Mouse (Mus musculus): ENCODE data around the gene Olfr986. TPM values are rescaled to one million over a fixed set of nuclear protein-coding genes. Genes with fewer than 3 reads are reported as not detected.

The Olfr986 gene
- polyA plus RNA-seq, 1 experiment from 2014 or later, result not detected

DNA sequence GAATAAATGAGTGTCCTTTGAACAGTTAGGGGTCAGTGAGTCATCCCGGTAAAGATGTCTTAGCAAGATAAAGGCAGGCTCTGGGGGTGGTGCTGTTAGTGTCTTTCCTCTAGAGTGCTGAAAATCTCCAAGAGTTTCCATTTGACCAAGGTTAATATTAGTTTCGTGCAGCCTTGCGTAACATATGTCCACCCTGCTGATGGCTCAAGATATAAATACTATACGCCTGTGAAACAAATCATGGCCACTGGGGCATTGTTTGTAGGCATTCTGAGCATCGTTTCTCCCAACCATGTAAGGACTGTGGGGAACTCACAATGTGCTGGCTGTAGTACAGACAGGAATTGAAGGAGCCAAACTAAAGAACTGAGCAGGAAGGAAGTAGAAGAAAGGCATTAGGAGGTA lies 25.8 kb downstream of the Olfr986 start:
- H3K27me3 ChIP-seq, result no peaks in the 10 kb centered on the region
- no peak overlapping the region for H3K4me3 ChIP-seq (replicated peaks)
- no peak overlapping the region for H3K4me2 ChIP-seq
- 68% methylated on average over 5 of the region's 5 CpGs for WGBS
- no peak for ATAC-seq (replicated peaks; ENCODE audit: low FRiP score)
- no peak overlapping the region for H3K27ac ChIP-seq
- H3K9ac ChIP-seq, result no peak overlapping the region
- H3K4me1 ChIP-seq, result no peaks in the 10 kb centered on the region
- H3K36me3 ChIP-seq, result peaks cover 45% of the 10 kb centered on the region
- H3K9me3 ChIP-seq (replicated peaks), result no peaks in the 10 kb centered on the region

DNA sequence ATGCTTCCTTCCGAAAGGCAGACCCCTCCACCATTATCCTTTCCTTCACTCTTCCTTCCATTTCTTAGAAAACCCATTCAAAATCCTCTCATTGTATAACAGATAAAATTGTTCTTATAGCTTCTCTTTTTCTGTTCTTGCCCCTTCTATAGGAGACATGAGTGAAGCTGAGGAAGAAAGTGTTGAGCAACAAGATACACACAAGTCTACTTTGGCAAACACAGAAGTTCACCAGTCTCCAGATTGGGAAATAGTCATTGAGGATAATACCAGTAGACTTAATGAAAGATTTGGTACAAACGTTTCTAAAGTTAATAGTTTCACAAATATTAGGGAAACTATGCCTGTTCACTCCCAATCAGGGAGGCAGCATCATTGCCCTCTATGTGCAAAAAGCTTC lies 30.0 kb downstream of the Olfr986 start:
- ATAC-seq (replicated peaks; ENCODE audit: low FRiP score), result no peak
- Histone ChIP-seq H3K4me3 (replicated peaks) (no peak overlapping the region), H3K36me3 (peaks cover 71% of the 10 kb centered on the region), H3K9me3 (replicated peaks) (no peaks in the 10 kb centered on the region), H3K4me1 (no peaks in the 10 kb centered on the region), H3K9ac (no peak overlapping the region), H3K27me3 (no peaks in the 10 kb centered on the region), H3K4me2 (no peak overlapping the region), H3K27ac (no peak overlapping the region)
- WGBS, result 93% methylated on average over 2 of the region's 2 CpGs

- H3K9me3 ChIP-seq (replicated peaks), result no peaks in the 10 kb centered on the region
- ATAC-seq (replicated peaks; ENCODE audit: low FRiP score), result no peak
- H3K4me3 ChIP-seq (replicated peaks), result no peak overlapping the region
- no peak overlapping the region for H3K9ac ChIP-seq
- no peaks in the 10 kb centered on the region for H3K27me3 ChIP-seq
- WGBS, result 93% methylated on average over 5 of the region's 5 CpGs
- no peaks in the 10 kb centered on the region for H3K4me1 ChIP-seq
- no peak overlapping the region for H3K4me2 ChIP-seq
- peaks cover 50% of the 10 kb centered on the region for H3K36me3 ChIP-seq
- H3K27ac ChIP-seq, result no peak overlapping the region
Observed at GRCm38 (mm10) chr9:40214058-40214457, 33.3 kb downstream of the Olfr986 start.

DNA sequence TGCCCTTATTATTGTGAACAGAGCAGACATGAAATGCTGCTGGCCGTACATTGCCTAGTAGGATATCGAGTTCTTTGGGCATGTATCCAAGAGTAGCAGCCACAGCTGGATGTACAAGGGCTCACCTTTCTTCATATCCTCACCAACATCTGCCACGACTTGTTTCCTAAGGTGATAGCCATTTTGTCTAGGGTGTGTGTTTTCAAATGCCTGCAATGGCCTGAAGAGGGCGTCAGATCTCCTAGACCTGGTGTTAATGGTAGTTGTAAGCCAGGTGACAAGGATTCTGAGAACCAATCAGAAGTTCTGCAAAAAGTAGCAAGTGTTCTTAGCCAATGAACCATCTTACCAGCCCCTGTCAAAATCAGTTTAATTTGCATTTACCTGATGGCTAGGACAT lies 35.9 kb downstream of the Olfr986 start:
- Histone ChIP-seq H3K27me3 (no peaks in the 10 kb centered on the region), H3K4me1 (no peaks in the 10 kb centered on the region), H3K27ac (no peak overlapping the region), H3K4me3 (replicated peaks) (no peak overlapping the region), H3K36me3 (peaks cover 25% of the 10 kb centered on the region), H3K9me3 (replicated peaks) (no peaks in the 10 kb centered on the region), H3K4me2 (no peak overlapping the region), H3K9ac (no peak overlapping the region)
- ATAC-seq (replicated peaks; ENCODE audit: low FRiP score), result no peak
- 83% methylated on average over 4 of the region's 4 CpGs for whole genome bisulfite sequencing

DNA sequence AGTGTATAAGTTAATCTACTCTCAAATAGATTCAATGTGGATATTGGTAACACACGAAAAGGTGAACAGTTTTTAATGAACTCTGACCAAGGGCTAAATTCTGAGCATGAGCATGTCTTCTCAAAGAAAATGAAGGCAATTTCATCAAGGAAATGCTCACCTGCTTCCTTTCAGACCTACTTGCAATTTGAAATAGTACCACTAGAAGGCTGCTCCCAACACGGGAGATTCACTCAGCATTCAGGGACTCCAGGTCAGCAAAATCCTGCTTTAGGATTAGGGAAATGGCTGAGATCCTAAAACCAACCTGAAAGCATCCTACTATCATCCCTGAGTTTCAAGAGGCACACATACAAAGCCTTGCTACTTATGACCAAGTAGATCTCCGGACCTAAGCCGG lies 43.6 kb downstream of the Olfr986 start:
- no peaks in the 10 kb centered on the region for H3K4me1 ChIP-seq
- H3K27ac ChIP-seq, result no peak overlapping the region
- no peaks in the 10 kb centered on the region for H3K9me3 ChIP-seq (replicated peaks)
- no peak for ATAC-seq (replicated peaks; ENCODE audit: low FRiP score)
- no peak overlapping the region for H3K4me3 ChIP-seq (replicated peaks)
- H3K36me3 ChIP-seq, result no peaks in the 10 kb centered on the region
- H3K9ac ChIP-seq, result no peak overlapping the region
- 70% methylated on average over 4 of the region's 4 CpGs for whole genome bisulfite sequencing
- H3K27me3 ChIP-seq, result no peaks in the 10 kb centered on the region
- no peak overlapping the region for H3K4me2 ChIP-seq

DNA sequence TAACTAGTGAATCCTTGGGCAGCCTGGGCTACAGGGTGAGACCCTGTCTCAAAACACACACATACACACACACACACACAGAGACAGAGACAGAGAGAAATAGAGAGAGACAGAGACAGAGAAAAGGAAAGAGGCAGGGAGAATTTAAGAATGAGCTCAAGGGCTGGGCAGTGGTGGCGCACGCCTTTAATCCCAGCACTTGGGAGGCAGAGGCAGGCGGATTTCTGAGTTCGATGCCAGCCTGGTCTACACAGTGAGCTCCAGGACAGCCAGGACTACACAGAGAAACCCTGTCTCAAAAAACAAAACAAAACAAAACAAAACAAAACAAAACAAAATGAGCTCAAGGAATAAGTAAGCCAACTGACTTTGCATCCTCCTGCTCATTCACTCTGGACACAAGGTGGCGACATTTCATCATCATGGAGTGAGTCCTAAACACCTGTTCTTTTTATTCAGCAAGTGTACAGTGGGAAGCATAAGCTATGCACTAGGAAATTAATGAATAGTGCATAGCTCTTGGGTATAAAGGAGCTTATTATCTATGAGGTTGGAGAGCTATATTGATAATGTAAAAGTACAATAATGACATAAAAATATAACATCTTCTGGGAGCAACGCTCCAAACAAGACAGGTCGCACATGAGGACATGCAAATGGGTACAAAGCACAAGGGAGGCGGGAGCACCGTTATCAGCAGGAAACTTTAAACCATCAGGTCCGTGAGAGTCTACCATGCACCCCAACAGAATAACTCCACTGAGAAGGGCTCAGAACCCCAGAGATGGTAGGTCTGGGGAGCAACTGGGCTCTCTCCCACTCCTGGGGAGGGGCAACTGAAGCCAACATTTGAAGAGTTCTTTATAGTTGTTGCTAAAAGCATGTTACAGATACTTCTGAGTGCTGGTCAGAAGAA lies 47.4 kb downstream of the Olfr986 start:
- Histone ChIP-seq H3K4me1 (no peaks in the 10 kb centered on the region), H3K4me3 (replicated peaks) (no peak overlapping the region), H3K27me3 (no peaks in the 10 kb centered on the region), H3K9me3 (replicated peaks) (no peaks in the 10 kb centered on the region), H3K27ac (no peak overlapping the region), H3K4me2 (no peak overlapping the region), H3K36me3 (no peaks in the 10 kb centered on the region), H3K9ac (no peak overlapping the region)
- WGBS, result 71% methylated on average over 10 of the region's 10 CpGs
- ATAC-seq (replicated peaks; ENCODE audit: low FRiP score), result no peak

DNA sequence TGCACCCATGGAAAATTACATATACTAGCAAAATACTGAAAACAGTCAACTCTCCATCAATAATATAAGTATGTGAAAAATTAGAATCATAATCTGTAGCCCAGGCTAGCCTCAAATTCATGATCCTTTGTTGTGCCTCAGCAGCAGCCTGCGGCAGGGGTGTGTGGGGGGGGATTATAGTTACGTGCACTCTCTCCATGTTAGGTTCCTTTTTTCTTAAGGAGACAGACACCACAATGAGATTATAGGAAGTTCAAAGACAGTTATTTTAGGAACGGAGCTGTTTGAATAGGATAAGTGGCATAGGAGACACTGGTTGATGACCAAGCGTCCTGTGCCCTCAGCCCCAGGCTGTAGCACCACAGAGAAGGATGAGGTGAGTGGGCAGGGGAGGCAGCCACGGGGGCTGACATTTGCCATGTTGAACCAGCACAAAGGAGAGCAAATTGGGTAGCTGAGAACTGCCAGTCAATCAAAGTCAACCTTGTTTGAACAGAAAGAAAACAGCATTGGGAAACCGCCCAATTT lies 48.1 kb downstream of the Olfr986 start:
- Histone ChIP-seq H3K27ac (no peak overlapping the region), H3K4me3 (replicated peaks) (no peak overlapping the region), H3K4me2 (no peak overlapping the region), H3K9ac (no peak overlapping the region), H3K36me3 (no peaks in the 10 kb centered on the region), H3K9me3 (replicated peaks) (no peaks in the 10 kb centered on the region), H3K4me1 (no peaks in the 10 kb centered on the region), H3K27me3 (no peaks in the 10 kb centered on the region)
- 70% methylated on average over 6 of the region's 6 CpGs for WGBS
- ATAC-seq (replicated peaks; ENCODE audit: low FRiP score), result no peak

- WGBS, result 67% methylated on average over 5 of the region's 5 CpGs
- ATAC-seq (replicated peaks; ENCODE audit: low FRiP score), result no peak
- Histone ChIP-seq H3K9ac (no peak overlapping the region), H3K4me3 (replicated peaks) (no peak overlapping the region), H3K4me1 (no peaks in the 10 kb centered on the region; the same call in 1 of the 2 replicates), H3K27me3 (no peaks in the 10 kb centered on the region), H3K27ac (no peak overlapping the region), H3K9me3 (replicated peaks) (no peaks in the 10 kb centered on the region), H3K4me2 (no peak overlapping the region), H3K36me3 (no peaks in the 10 kb centered on the region)
Observed at GRCm38 (mm10) chr9:40229479-40229878, 48.8 kb downstream of the Olfr986 start.

GRCm38 (mm10) chr9:40231019-40231418 lies 50.3 kb downstream of the Olfr986 start:
- H3K9ac ChIP-seq, result no peak overlapping the region

GRCm38 (mm10) chr9:40234233-40235072 lies 53.7 kb downstream of the Olfr986 start:
- Histone ChIP-seq H3K9ac (no peak overlapping the region), H3K36me3 (no peaks in the 10 kb centered on the region), H3K4me2 (no peak overlapping the region), H3K27ac (no peak overlapping the region), H3K4me1 (peaks cover 4% of the 10 kb centered on the region; the same call in 1 of the 2 replicates), H3K4me3 (replicated peaks) (no peak overlapping the region), H3K9me3 (replicated peaks) (no peaks in the 10 kb centered on the region), H3K27me3 (no peaks in the 10 kb centered on the region; the same call in 1 of the 2 replicates)
- 38% methylated on average over 10 of the region's 10 CpGs for WGBS
- peak; percentile 80 for ATAC-seq (replicated peaks; ENCODE audit: low FRiP score)

More at GRCm38 (mm10) chr9:40231019-40231418, 50.3 kb downstream of the Olfr986 start:
- WGBS, result 85% methylated on average over 3 of the region's 3 CpGs
- no peak overlapping the region for H3K27ac ChIP-seq
- H3K27me3 ChIP-seq, result no peaks in the 10 kb centered on the region
- no peaks in the 10 kb centered on the region for H3K36me3 ChIP-seq
- no peak for ATAC-seq (replicated peaks; ENCODE audit: low FRiP score)
- H3K4me2 ChIP-seq, result no peak overlapping the region
- no peak overlapping the region for H3K4me3 ChIP-seq (replicated peaks)
- H3K9me3 ChIP-seq (replicated peaks), result no peaks in the 10 kb centered on the region
- H3K4me1 ChIP-seq, result peaks cover 4% of the 10 kb centered on the region; the same call in 1 of the 2 replicates

DNA sequence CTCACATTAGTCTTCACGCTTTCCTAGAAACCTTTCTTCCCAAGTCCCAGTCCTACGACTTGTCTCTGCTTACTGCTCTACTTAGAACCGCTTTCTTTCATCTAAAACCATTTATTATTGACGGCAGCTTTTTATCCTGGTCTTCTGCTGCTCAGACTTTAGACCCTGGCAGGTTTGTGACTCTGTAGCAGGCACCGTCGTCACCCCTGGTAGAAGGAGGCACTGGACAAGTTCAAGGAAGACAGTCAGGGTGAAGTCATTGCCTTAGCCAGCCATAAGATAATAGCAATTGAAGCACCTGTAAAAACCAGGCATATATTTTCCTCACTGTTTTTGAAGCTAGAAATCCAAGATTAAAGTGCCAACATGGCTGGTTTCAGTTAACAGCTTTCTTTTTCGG lies 54.5 kb downstream of the Olfr986 start:
- Histone ChIP-seq H3K4me2 (no peak overlapping the region), H3K4me1 (peaks cover 4% of the 10 kb centered on the region; the same call in 1 of the 2 replicates), H3K36me3 (no peaks in the 10 kb centered on the region), H3K9ac (no peak overlapping the region), H3K27me3 (peaks cover 7% of the 10 kb centered on the region), H3K27ac (no peak overlapping the region), H3K4me3 (replicated peaks) (no peak overlapping the region), H3K9me3 (replicated peaks) (no peaks in the 10 kb centered on the region)
- ATAC-seq (replicated peaks; ENCODE audit: low FRiP score), result no peak
- 74% methylated on average over 7 of the region's 7 CpGs for WGBS
